Mouse (Mus musculus): ENCODE data around the gene Rph3a. TPM values are rescaled to one million over a fixed set of nuclear protein-coding genes. Genes with fewer than 3 reads are reported as not detected.

Gene Rph3a
- 22.1 and 25.6 TPM in 2 replicates for polyA plus RNA-seq (2015; fragmentation: Nextera tagmentation; extraction: Ambion mirVana)

DNA sequence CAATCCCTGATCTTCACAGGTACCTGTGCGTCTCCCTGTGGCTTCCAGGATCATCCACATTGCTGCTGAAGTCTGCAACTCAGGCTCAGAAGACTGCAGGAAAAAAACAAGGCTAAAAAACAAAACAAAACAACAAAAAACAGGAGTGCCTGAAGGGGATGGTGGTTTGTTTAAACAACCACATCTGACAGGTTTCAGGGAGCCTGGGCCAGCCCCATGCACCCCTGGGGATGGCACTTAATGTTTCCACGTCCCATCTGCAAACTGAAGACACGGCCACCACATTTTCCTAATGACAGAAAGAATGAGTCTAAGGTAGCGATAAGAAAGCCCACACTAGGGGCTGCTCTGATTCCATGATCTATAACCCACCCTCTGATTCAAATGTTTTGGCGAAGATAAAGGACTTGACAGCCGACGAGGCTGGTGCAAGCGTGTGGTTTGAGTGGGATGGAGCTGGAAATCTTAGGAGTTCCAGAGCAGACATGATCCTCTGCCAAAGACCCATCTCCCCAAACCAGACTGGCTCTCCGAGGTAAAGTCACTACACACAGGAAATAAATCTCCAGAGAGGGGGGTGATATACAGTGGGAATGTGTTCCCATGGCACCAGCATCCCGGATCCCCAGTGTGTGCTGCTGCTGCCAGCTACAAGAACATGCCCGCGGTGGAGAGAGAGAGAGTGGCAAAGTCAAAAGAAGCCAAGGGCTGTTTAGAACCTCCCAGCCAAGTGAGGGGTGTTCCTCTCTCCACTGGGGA lies at the start of gene Rph3a:
Gene Rph3a, minus strand, starts transcription at position 282 of the 759 bp plus-strand sequence.
- peak within 1 kb of the TSS; percentile 70 for H3K4me2 ChIP-seq
- H3K9ac ChIP-seq (replicated peaks) = peak within 1 kb of the TSS; percentile 50
- H3K27ac ChIP-seq (replicated peaks) = peak within 1 kb of the TSS; percentile 64
- 47% methylated on average over 12 of the region's 12 CpGs for WGBS
- H3K4me3 ChIP-seq (replicated peaks) = peak within 1 kb of the TSS; percentile 43
- H3K9me3 ChIP-seq (replicated peaks) = no peaks in the 10 kb centered on the region
- no peaks in the 10 kb centered on the region for H3K36me3 ChIP-seq
- H3K4me1 ChIP-seq = peaks cover 35% of the 10 kb centered on the region
- peaks cover 15% of the 10 kb centered on the region; the same call in 1 of the 2 replicates for H3K27me3 ChIP-seq (replicated peaks)
- no peak for ATAC-seq (ENCODE audit: low FRiP score)

- Histone ChIP-seq H3K4me1 (peaks cover 6% of the 10 kb centered on the region), H3K9me3 (replicated peaks) (no peaks in the 10 kb centered on the region), H3K9ac (replicated peaks) (no peak overlapping the region), H3K4me3 (replicated peaks) (no peak overlapping the region), H3K27ac (replicated peaks) (no peak overlapping the region), H3K27me3 (replicated peaks) (no peaks in the 10 kb centered on the region), H3K36me3 (no peaks in the 10 kb centered on the region), H3K4me2 (no peak overlapping the region)
- no peak for ATAC-seq (ENCODE audit: low FRiP score)
- 93% methylated on average over 11 of the region's 11 CpGs for WGBS
These were observed 48.4 kb upstream of the Rph3a start for GRCm38 (mm10) chr5:121058261-121058660.

DNA sequence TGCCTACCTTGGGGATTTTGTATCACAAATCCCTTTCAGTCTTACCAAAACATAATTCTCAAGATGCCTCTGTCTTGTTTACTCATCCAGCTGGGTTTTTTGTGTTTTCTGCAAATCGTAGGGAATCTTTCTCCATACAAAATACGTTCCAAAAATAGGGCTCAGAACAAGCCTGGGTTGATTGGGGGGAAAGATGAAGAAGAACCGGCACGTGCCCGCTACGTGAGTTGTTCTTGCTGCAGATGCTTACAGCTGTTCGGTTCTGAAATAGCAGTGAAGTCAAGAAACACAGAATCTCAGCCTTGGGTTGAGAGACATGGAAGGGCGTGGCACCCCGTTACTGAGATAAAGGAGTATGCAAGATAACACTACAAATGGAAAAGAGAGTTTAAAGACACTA lies 44.0 kb upstream of the Rph3a start:
- H3K4me1 ChIP-seq = no peaks in the 10 kb centered on the region
- no peak for ATAC-seq (ENCODE audit: low FRiP score)
- H3K36me3 ChIP-seq = no peaks in the 10 kb centered on the region
- H3K4me2 ChIP-seq = no peak overlapping the region
- no peak overlapping the region for H3K27ac ChIP-seq (replicated peaks)
- WGBS = 86% methylated on average over 9 of the region's 9 CpGs
- H3K9ac ChIP-seq (replicated peaks) = no peak overlapping the region
- no peaks in the 10 kb centered on the region for H3K9me3 ChIP-seq (replicated peaks)
- H3K4me3 ChIP-seq (replicated peaks) = no peak overlapping the region
- H3K27me3 ChIP-seq (replicated peaks) = no peaks in the 10 kb centered on the region

DNA sequence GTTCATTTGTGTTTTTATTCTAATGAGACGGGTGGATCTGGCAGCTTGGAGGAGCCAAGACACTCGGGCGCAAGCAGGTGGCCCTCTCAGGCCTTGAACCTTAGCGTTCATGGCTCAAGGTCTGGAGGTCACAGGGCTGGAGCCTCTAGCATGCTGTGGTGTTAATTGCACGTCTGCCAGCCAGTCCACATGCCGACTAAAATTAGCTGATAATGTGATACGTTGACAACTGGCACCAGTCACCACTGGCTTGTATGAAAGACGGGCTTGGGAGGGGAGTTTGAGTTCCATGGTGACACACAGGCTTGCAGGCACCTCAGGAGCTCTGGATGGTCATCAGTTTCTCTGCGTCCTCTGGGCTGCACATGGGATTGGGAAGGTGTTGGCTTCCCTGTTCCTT lies 31.9 kb upstream of the Rph3a start:
- no peaks in the 10 kb centered on the region for H3K27me3 ChIP-seq (replicated peaks)
- no peak overlapping the region for H3K27ac ChIP-seq (replicated peaks)
- no peaks in the 10 kb centered on the region for H3K9me3 ChIP-seq (replicated peaks)
- 77% methylated on average over 9 of the region's 9 CpGs for WGBS
- no peak overlapping the region for H3K4me3 ChIP-seq (replicated peaks)
- no peak overlapping the region for H3K9ac ChIP-seq (replicated peaks)
- no peaks in the 10 kb centered on the region for H3K36me3 ChIP-seq
- H3K4me2 ChIP-seq = no peak overlapping the region
- ATAC-seq (ENCODE audit: low FRiP score) = no peak
- H3K4me1 ChIP-seq = peaks cover 16% of the 10 kb centered on the region

GRCm38 (mm10) chr5:121039465-121039864 lies 29.6 kb upstream of the Rph3a start:
- no peak overlapping the region for H3K4me2 ChIP-seq
- ATAC-seq (ENCODE audit: low FRiP score) = no peak
- H3K9me3 ChIP-seq (replicated peaks) = no peaks in the 10 kb centered on the region
- WGBS = 73% methylated on average over 9 of the region's 9 CpGs
- H3K27me3 ChIP-seq (replicated peaks) = no peaks in the 10 kb centered on the region
- peaks cover 5% of the 10 kb centered on the region for H3K4me1 ChIP-seq
- H3K9ac ChIP-seq (replicated peaks) = no peak overlapping the region
- H3K4me3 ChIP-seq (replicated peaks) = no peak overlapping the region
- H3K27ac ChIP-seq (replicated peaks) = no peak overlapping the region
- H3K36me3 ChIP-seq = no peaks in the 10 kb centered on the region

DNA sequence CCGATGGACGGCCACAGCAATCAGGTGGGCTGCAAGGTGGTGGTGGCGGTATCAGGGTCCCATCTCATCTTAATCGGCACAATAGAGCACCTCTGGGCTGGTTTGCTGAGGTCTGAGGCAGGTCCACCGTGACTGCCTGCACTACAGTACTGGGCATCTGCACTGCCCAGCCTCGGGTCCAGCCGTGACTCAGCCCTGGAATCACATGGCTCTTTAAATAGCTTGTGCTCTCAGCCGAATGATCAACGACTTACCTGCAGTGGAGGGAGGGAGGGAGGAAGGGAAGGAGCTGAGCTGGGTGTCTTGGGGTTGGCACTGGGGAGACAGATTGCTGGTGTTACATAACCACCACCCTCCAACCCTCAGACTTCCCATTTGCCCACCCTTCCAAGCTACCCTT lies 20.3 kb upstream of the Rph3a start:
- Histone ChIP-seq H3K4me1 (peaks cover 10% of the 10 kb centered on the region), H3K4me3 (replicated peaks) (no peak overlapping the region)
- WGBS = 78% methylated on average over 9 of the region's 9 CpGs

GRCm38 (mm10) chr5:121019505-121019904 lies 9.6 kb upstream of the Rph3a start:
- H3K4me1 ChIP-seq = peaks cover 6% of the 10 kb centered on the region; the same call in 1 of the 2 replicates
- no peak overlapping the region for H3K4me2 ChIP-seq
- H3K9me3 ChIP-seq (replicated peaks) = no peaks in the 10 kb centered on the region
- H3K27me3 ChIP-seq (replicated peaks) = no peaks in the 10 kb centered on the region
- no peak overlapping the region for H3K4me3 ChIP-seq (replicated peaks)
- no peaks in the 10 kb centered on the region for H3K36me3 ChIP-seq
- no peak overlapping the region for H3K9ac ChIP-seq (replicated peaks)
- no peak overlapping the region for H3K27ac ChIP-seq (replicated peaks)
- ATAC-seq (ENCODE audit: low FRiP score) = no peak
- WGBS = 78% methylated on average over 9 of the region's 9 CpGs

More for the DNA sequence above, 20.3 kb upstream of the Rph3a start:
- Histone ChIP-seq H3K9me3 (replicated peaks) (no peaks in the 10 kb centered on the region), H3K27ac (replicated peaks) (no peak overlapping the region), H3K36me3 (no peaks in the 10 kb centered on the region), H3K27me3 (replicated peaks) (no peaks in the 10 kb centered on the region), H3K4me2 (no peak overlapping the region), H3K9ac (replicated peaks) (no peak overlapping the region)
- no peak for ATAC-seq (ENCODE audit: low FRiP score)

DNA sequence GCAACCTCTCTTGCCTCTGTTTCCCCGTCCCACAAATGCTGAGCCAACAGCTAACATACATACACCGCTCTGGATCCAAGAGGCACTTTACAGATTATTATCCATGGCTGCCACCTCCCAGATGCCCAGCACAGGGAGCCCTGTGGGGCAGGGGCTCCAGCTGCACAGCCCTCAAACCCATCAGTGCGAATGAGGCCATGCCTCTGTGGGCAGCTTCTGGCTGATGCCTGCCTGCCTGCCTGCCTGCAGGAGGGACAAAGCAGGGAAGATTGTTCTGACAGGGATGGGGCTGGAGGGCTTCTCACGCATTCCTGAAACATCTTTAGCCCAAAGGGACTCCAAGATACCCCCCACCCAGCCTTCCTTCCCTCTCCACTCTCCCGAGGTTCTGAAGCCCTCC lies 7.8 kb upstream of the Rph3a start:
- no peak for ATAC-seq (ENCODE audit: low FRiP score)
- peaks cover 6% of the 10 kb centered on the region; the same call in 1 of the 2 replicates for H3K4me1 ChIP-seq
- WGBS = 65% methylated on average over 5 of the region's 5 CpGs
- no peaks in the 10 kb centered on the region for H3K27me3 ChIP-seq (replicated peaks)
- no peak overlapping the region for H3K4me3 ChIP-seq (replicated peaks)
- no peak overlapping the region for H3K9ac ChIP-seq (replicated peaks)
- no peak overlapping the region for H3K27ac ChIP-seq (replicated peaks)
- no peaks in the 10 kb centered on the region for H3K9me3 ChIP-seq (replicated peaks)
- H3K4me2 ChIP-seq = no peak overlapping the region
- H3K36me3 ChIP-seq = no peaks in the 10 kb centered on the region

GRCm38 (mm10) chr5:121016405-121016804 lies 6.5 kb upstream of the Rph3a start:
- Histone ChIP-seq H3K36me3 (no peaks in the 10 kb centered on the region), H3K9ac (replicated peaks) (no peak overlapping the region), H3K4me2 (no peak overlapping the region), H3K27ac (replicated peaks) (no peak overlapping the region), H3K4me3 (replicated peaks) (no peak overlapping the region), H3K27me3 (replicated peaks) (no peaks in the 10 kb centered on the region), H3K9me3 (replicated peaks) (no peaks in the 10 kb centered on the region), H3K4me1 (peaks cover 6% of the 10 kb centered on the region; the same call in 1 of the 2 replicates)
- WGBS = 35% methylated on average over 12 of the region's 12 CpGs
- no peak for ATAC-seq (ENCODE audit: low FRiP score)

DNA sequence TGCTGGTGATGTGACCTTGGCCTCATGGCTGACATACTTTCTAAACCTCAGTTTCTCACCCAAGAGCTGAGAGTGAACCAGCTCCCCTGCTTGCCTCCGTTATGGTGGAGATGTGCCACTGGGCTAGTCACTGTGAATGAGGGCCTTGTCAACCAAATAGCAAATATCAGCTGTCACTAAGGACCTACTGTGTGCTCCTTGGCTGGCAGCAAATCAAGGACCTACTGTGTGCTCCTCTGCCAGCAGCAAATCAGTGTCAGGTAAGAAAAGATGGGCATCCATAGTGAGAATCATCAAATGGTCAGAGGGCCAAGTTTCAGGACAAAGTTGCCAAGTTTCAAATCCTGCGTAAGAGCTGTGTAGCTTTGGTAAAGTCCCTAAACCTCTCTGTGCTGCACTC lies 4.6 kb upstream of the Rph3a start:
- no peaks in the 10 kb centered on the region for H3K27me3 ChIP-seq (replicated peaks)
- H3K4me1 ChIP-seq = peaks cover 15% of the 10 kb centered on the region
- no peak overlapping the region for H3K4me2 ChIP-seq
- no peak overlapping the region for H3K9ac ChIP-seq (replicated peaks)
- 85% methylated on average over 2 of the region's 2 CpGs for WGBS
- ATAC-seq (ENCODE audit: low FRiP score) = no peak
- H3K36me3 ChIP-seq = no peaks in the 10 kb centered on the region
- H3K27ac ChIP-seq (replicated peaks) = no peak overlapping the region
- H3K4me3 ChIP-seq (replicated peaks) = no peak overlapping the region
- H3K9me3 ChIP-seq (replicated peaks) = no peaks in the 10 kb centered on the region

GRCm38 (mm10) chr5:121011962-121012361 lies 2.1 kb upstream of the Rph3a start:
- H3K27ac ChIP-seq (replicated peaks) = no peak overlapping the region
- ATAC-seq (ENCODE audit: low FRiP score) = no peak
- H3K4me1 ChIP-seq = peaks cover 39% of the 10 kb centered on the region

GRCm38 (mm10) chr5:121009406-121009805 lies 486 bp downstream of the Rph3a start:
- H3K4me1 ChIP-seq = peaks cover 40% of the 10 kb centered on the region
- H3K4me2 ChIP-seq = peak overlapping the region; percentile 70
- H3K27me3 ChIP-seq (replicated peaks) = peaks cover 19% of the 10 kb centered on the region; the same call in 1 of the 2 replicates
- H3K9ac ChIP-seq (replicated peaks) = peak overlapping the region; percentile 50; the same call in 1 of the 2 replicates
- peak; percentile 49; the same call in 1 of the 2 replicates for ATAC-seq (ENCODE audit: low FRiP score)
- peak overlapping the region; percentile 43 for H3K4me3 ChIP-seq (replicated peaks)
- WGBS = under 1% methylated on average over 19 of the region's 19 CpGs
- peak overlapping the region; percentile 64 for H3K27ac ChIP-seq (replicated peaks)
- no peaks in the 10 kb centered on the region for H3K36me3 ChIP-seq
- H3K9me3 ChIP-seq (replicated peaks) = no peaks in the 10 kb centered on the region

More at GRCm38 (mm10) chr5:121011962-121012361, 2.1 kb upstream of the Rph3a start:
- no peaks in the 10 kb centered on the region for H3K36me3 ChIP-seq
- no peak overlapping the region for H3K4me2 ChIP-seq
- WGBS = 27% methylated on average over 2 of the region's 2 CpGs
- H3K27me3 ChIP-seq (replicated peaks) = peaks cover 7% of the 10 kb centered on the region; the same call in 1 of the 2 replicates
- no peaks in the 10 kb centered on the region for H3K9me3 ChIP-seq (replicated peaks)
- no peak overlapping the region for H3K9ac ChIP-seq (replicated peaks)
- no peak overlapping the region for H3K4me3 ChIP-seq (replicated peaks)

All from neural tube, embryonic 15.5 days (tissue).